Mouse (Mus musculus): Measurements from ENCODE around the gene Pth2.
A peak's percentile ranks its signal among the peaks of the same experiment; 100 is the strongest.

Gene Pth2

GRCm38 (mm10) chr7:45153586-45153985 is 27.2 kb upstream of the Pth2 start:
- no peak for DNase-seq (ENCODE audit: low spot score in 2 of 2)

- peak; percentile 97 for DNase-seq (ENCODE audit: low spot score in 2 of 2)
Measured at GRCm38 (mm10) chr7:45154096-45154992, 26.5 kb upstream of the Pth2 start, which contains the start of the genes Pih1d1 and Aldh16a1. Pih1d1 (plus strand) TSS chr7:45154303. Aldh16a1 (minus strand) TSS chr7:45154584.

GRCm38 (mm10) chr7:45154993-45155514 is 25.7 kb upstream of the Pth2 start:
- no peak for DNase-seq (ENCODE audit: low spot score in 2 of 2)

DNA sequence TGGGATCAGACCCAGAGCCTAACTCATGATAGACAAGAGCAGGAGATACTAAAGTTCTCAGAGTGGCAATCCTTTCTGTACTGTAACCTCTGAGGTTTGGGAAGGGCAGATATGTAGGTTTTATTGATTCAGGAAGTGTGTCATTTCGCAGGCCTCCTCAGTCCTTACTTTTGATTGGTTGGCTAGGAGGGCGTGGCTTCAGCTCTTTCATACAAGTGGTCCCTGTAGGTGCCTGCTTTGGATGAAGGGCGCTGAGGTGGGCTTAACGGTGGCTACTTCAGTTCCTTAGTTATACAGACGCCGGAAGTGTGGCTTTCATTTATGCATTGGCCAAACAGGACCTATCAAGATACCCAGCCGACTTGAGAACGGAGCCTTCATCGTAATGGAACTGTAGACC is 25.2 kb upstream of the Pth2 start:
- DNase-seq (ENCODE audit: low spot score in 2 of 2) = no peak

DNA sequence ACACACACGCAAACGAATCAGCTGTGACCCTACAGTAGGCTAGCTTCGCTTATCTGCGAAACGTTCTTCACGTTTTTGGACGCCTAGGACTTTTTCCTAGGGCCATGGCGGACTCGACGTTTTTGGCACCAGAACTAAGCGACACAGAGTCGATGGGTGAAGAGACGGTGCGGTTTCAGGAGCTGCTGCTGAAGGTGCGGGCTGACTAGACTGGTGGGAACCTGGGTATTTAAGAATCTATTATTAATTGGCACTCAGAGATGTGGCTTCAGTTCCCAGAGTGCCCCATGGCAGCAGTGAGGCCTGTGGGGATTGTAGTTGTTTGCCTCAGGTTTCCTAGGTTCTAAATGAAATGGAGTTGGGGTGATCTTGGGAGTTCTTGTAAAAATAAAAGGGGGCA is 24.6 kb upstream of the Pth2 start:
- DNase-seq (ENCODE audit: low spot score in 2 of 2) = no peak

GRCm38 (mm10) chr7:45157459-45157858 is 23.3 kb upstream of the Pth2 start:
- DNase-seq (ENCODE audit: low spot score in 2 of 2) = no peak

- DNase-seq (ENCODE audit: low spot score in 2 of 2) = no peak
Measured at GRCm38 (mm10) chr7:45158991-45159390, 21.8 kb upstream of the Pth2 start.

GRCm38 (mm10) chr7:45160316-45160800 is 20.4 kb upstream of the Pth2 start:
- DNase-seq (ENCODE audit: low spot score in 2 of 2) = no peak

DNA sequence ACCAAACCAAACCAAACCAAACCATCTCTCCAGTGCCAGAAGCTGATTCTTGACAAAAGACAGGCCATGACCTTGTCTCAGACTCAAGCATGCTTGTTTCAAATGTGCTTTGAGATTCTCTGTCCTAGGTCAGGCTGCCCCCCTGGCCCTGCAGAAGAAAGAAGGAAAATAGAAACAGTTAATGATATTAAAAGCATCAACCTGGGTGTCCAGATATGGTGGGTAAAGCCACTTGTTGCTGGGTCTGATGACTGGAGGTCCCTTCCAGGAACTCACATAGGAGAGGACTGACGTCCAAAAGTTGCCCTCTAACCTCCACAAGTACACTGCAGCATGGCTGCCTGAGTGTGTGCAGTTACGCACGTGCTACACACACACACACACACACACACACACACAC is 19.9 kb upstream of the Pth2 start:
- no peak for DNase-seq (ENCODE audit: low spot score in 2 of 2)

DNA sequence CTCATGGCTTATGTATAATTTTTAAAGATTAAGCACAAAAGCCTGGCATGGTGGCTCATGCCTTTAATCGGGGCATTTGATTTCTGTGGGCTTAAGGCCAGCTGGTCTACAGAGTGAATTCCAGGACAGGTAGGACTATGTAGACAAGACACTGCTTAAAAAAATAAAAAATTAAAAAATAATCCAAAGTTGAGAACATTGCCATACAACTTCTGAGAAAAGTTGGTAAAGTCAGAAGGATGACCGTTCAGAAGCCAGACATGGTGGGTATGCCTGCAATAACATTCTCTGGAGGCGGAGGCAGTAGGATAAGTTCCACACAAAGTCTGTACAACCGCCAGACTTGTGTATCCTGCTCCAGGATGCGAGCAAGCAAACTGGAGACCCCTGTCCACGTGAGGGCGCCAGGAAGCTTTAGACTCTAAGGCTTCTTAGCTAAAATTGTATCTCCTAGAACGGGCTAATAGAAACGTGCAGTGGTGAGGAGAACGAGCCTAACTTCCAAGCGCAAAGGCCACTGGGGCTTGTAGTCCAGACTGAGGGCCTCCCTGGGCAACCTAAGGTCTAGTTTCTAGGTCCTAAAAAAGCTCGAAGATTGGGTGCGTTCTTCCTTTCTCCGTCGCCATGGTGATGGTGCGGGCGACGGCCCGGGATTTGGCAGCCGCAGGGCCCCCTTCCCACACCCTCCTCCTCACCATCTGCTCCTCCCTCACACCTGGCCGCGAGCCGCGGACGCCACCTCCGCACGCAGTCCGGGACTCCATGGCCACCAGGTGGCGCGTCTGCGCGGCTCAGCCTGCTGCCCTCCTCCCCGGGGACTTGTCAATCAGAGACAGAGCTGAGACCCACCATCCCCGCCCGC is 19.0 kb upstream of the Pth2 start:
- DNase-seq (ENCODE audit: low spot score in 2 of 2) = peak; percentile 89 to 90

DNA sequence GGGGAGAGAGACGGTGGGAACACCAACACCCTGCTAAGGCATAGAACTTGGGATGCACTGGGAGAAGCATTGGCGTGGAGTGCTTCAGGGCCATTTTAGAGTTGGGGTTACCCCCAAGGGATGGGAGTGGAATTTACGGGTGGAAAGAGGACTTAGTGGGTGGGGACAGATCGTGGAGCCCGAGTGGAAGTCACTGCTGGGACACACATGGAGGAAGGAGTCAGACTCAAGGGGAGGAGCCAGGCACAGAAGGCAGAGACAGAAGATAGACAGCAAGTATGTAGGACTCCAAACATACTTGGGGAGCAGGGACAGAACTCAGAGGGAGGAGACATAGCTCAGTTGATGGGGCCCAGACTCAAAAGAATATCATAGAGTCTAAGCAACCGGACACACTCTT is 18.2 kb upstream of the Pth2 start:
- no peak for DNase-seq (ENCODE audit: low spot score in 2 of 2)

GRCm38 (mm10) chr7:45162996-45163615 is 17.7 kb upstream of the Pth2 start:
- DNase-seq (ENCODE audit: low spot score in 2 of 2) = no peak

- no peak for DNase-seq (ENCODE audit: low spot score in 2 of 2)
Measured at GRCm38 (mm10) chr7:45163735-45164490, 16.9 kb upstream of the Pth2 start, which contains the start of gene Slc17a7. Slc17a7 (plus strand) TSS chr7:45163949.

DNA sequence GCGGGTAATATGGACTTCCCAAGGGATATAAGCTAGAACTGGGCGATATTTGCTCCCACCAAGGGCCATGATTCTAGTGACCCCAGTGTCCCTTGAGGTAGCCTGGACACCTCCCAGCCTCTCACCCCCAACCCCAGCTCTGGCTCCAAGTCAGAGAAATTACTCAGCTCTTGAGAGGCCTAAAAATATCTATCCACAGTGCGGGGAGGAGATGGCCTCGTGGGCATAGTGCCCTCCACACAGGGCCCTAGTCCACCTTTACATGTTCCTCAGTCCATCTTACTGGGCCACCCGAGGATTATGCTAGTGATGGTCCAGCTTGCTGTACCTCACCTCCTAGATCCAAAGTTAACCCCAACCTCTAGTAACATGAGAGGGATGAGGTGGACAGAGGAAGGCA is 16.0 kb upstream of the Pth2 start:
- DNase-seq (ENCODE audit: low spot score in 2 of 2) = no peak

DNA sequence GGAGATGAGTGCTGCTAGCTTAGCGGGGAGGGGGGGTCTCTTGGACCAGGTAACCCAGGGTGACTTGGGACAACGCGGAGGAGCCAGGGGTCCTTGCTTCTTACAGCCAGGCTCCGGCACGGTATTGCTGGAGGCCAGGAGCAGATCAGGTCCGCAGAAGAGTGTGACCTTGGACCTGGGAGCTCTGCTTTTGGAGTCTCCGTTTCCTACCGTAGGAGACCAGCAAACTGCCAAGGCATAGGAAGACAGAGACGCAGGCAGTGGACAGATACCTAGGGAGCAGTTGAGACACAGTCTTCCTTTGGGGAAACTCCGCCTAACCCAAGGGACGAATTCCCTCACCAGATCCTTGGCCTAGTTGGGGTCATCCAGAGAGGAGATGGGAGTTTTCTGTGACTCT is 15.1 kb upstream of the Pth2 start:
- no peak for DNase-seq (ENCODE audit: low spot score in 2 of 2)

GRCm38 (mm10) chr7:45166950-45167401 is 13.8 kb upstream of the Pth2 start:
- no peak for DNase-seq (ENCODE audit: low spot score in 2 of 2)

GRCm38 (mm10) chr7:45167761-45168445 is 12.9 kb upstream of the Pth2 start:
- DNase-seq (ENCODE audit: low spot score in 2 of 2) = no peak

DNA sequence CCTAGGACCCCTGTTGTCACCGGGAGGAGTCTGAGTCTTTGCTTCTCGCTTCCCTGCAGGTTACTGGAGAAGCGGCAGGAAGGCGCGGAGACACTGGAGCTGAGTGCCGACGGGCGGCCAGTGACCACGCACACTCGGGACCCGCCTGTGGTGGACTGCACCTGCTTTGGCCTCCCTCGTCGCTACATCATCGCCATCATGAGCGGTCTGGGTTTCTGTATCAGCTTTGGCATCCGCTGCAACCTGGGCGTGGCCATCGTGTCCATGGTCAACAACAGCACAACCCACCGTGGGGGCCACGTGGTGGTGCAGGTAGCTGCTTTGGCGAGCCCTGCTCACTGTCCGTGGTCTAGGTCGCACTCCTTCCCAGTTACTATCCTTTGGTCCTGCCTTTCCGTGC is 12.1 kb upstream of the Pth2 start:
- no peak for DNase-seq (ENCODE audit: low spot score in 2 of 2)

GRCm38 (mm10) chr7:45169495-45169894 is 11.3 kb upstream of the Pth2 start:
- no peak for DNase-seq (ENCODE audit: low spot score in 2 of 2)

DNA sequence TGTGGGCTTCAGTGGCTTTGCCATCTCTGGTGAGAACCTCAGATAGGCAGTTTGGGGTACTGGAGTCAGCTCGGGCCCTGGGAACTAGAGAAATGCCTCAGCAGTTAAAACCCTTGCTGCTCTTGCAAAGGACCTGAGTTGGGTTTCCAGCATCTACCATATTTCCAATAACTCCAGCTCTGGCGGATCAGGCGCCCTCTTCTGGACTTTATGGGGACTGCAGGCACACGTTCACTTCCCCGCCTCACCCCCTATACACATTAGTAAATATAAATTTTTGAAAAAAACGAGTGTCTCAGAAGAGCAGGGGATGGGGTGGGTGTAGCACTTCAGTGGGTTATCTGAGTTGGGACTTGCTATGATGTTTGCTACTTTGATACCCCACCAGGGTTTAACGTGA is 7.8 kb upstream of the Pth2 start:
- no peak for DNase-seq (ENCODE audit: low spot score in 2 of 2)

Data from frontal cortex, postnatal 25 days (tissue).